Mouse (Mus musculus) MEL (cell line): ENCODE data around the gene 4930503B20Rik. TPM values are rescaled to one million over a fixed set of nuclear protein-coding genes. Genes with fewer than 3 reads are reported as not detected.

Source experiments
- DNase-seq: peaks from one replicate; pipeline ENCODE4 v3.0.0; 2011; ENCODE audit warnings: low read depth, low spot score
- H3K27ac ChIP-seq: 2 replicates; pipeline ENCODE4 v1.5.1; 2012; ENCODE audit warnings: low read depth, mild to moderate bottlenecking, control low read depth, low read length, moderate library complexity; ENCODE audit not compliant: control insufficient read depth
- H3K27me3 ChIP-seq, 2 experiments: fragments of 150-350 bp in 1 of 2; sonication (generic) in 1 of 2; 2 replicates each; pipeline ENCODE4 v1.6.1; 2012; ENCODE audit warnings: low read length in 2 of 2, mild to moderate bottlenecking in 2 of 2, improper control_type of control experiment in 1 of 2, moderate library complexity in 1 of 2; ENCODE audit not compliant: insufficient read depth in 2 of 2, control insufficient read depth in 1 of 2
- H3K36me3 ChIP-seq, 2 experiments: 2 replicates each; pipeline ENCODE4 v1.6.1; 2012 to 2014; ENCODE audit warnings: low read length in 2 of 2, improper control_type of control experiment in 1 of 2, inconsistent platforms in 1 of 2, mild to moderate bottlenecking in 1 of 2; ENCODE audit not compliant: insufficient read depth in 2 of 2, control insufficient read depth in 1 of 2
- H3K4me1 ChIP-seq, 2 experiments: fragments of 150-350 bp in 1 of 2; sonication (generic) in 1 of 2; 2 replicates each; pipeline ENCODE4 v1.6.1; 2012; ENCODE audit warnings: low read length in 2 of 2, improper control_type of control experiment in 1 of 2, mild to moderate bottlenecking in 1 of 2; ENCODE audit not compliant: insufficient read depth in 2 of 2, control insufficient read depth in 1 of 2
- H3K4me3 ChIP-seq, 2 experiments: fragments of 150-350 bp in 1 of 2; sonication (generic) in 1 of 2; 2 replicates each; pipeline ENCODE4 v1.5.1; 2012; ENCODE audit warnings: low read depth in 2 of 2, low read length in 2 of 2, mild to moderate bottlenecking in 2 of 2, moderate library complexity in 2 of 2, control low read depth in 1 of 2, improper control_type of control experiment in 1 of 2; ENCODE audit not compliant: control insufficient read depth in 1 of 2, insufficient read depth in 1 of 2
- H3K79me2 ChIP-seq: 2 replicates; pipeline ENCODE4 v1.6.1; 2012; ENCODE audit warnings: mild to moderate bottlenecking, low read length, moderate library complexity; ENCODE audit not compliant: control insufficient read depth, poor library complexity, insufficient read depth
- H3K9ac ChIP-seq: 2 replicates; pipeline ENCODE4 v1.6.1; 2012; ENCODE audit warnings: low read depth, mild to moderate bottlenecking, control low read depth, low read length, moderate library complexity; ENCODE audit not compliant: control insufficient read depth, poor library complexity, severe bottlenecking
- H3K9me3 ChIP-seq: fragments of 150-350 bp; sonication (generic); replicated peaks from 2 replicates; pipeline ENCODE4 v1.6.1; 2012; ENCODE audit warnings: mild to moderate bottlenecking, low read length, improper control_type of control experiment, moderate library complexity; ENCODE audit not compliant: insufficient read depth
- BHLHE40 ChIP-seq: IDR thresholded peaks from 2 replicates; pipeline ENCODE4 v1.6.1; 2012; ENCODE audit warnings: low read depth, mild to moderate bottlenecking, inconsistent platforms, low read length, improper control_type of control experiment, borderline replicate concordance
- CTCF ChIP-seq, 3 experiments: IDR thresholded peaks in 2 of 3; conservative IDR thresholded peaks in 1 of 3; 2 replicates each; pipeline ENCODE4 v1.5.1; 2011 to 2012; ENCODE audit warnings: low read length in 3 of 3, low read depth in 2 of 3, mild to moderate bottlenecking in 2 of 3, improper control_type of control experiment in 1 of 3, inconsistent platforms in 1 of 3, mixed read lengths in 1 of 3, moderate library complexity in 1 of 3; ENCODE audit not compliant: control insufficient read depth in 1 of 3, insufficient read depth in 1 of 3, poor library complexity in 1 of 3, severe bottlenecking in 1 of 3
- E2F4 ChIP-seq: IDR thresholded peaks from 2 replicates; pipeline ENCODE4 v1.6.1; 2011; ENCODE audit warnings: low read depth, low read length, improper control_type of control experiment, borderline replicate concordance
- HCFC1 ChIP-seq: IDR thresholded peaks from 2 replicates; pipeline ENCODE4 v1.6.1; 2012; ENCODE audit warnings: low read depth, mild to moderate bottlenecking, inconsistent platforms, low read length, improper control_type of control experiment, moderate library complexity
- MAX ChIP-seq: IDR thresholded peaks from 2 replicates; pipeline ENCODE4 v1.6.1; 2011; ENCODE audit warnings: low read length, improper control_type of control experiment
- MXI1 ChIP-seq: IDR thresholded peaks from 2 replicates; pipeline ENCODE4 v1.6.1; 2011; ENCODE audit warnings: mild to moderate bottlenecking, low read depth, low read length, improper control_type of control experiment
- MYC ChIP-seq: IDR thresholded peaks from 2 replicates; pipeline ENCODE4 v1.6.1; 2011; ENCODE audit warnings: low read depth, mild to moderate bottlenecking, low read length, improper control_type of control experiment, moderate library complexity
- NRF1 ChIP-seq: IDR thresholded peaks from 2 replicates; pipeline ENCODE4 v1.6.1; 2014; ENCODE audit warnings: low read depth, mild to moderate bottlenecking, inconsistent platforms, low read length, improper control_type of control experiment, moderate library complexity; ENCODE audit not compliant: poor library complexity, insufficient read depth, severe bottlenecking
- POLR2A ChIP-seq, 2 experiments: IDR thresholded peaks; 2 replicates each; pipeline ENCODE4 v1.6.1; 2011 to 2012; ENCODE audit warnings: low read length in 2 of 2, mild to moderate bottlenecking in 2 of 2, control low read depth in 1 of 2, improper control_type of control experiment in 1 of 2, low read depth in 1 of 2, moderate library complexity in 1 of 2; ENCODE audit not compliant: control insufficient read depth in 1 of 2, insufficient read depth in 1 of 2, poor library complexity in 1 of 2
- POLR2AphosphoS5 ChIP-seq: IDR thresholded peaks from 2 replicates; pipeline ENCODE4 v1.6.1; 2012; ENCODE audit warnings: low read depth, borderline replicate concordance, mild to moderate bottlenecking, inconsistent platforms, low read length, moderate library complexity, mixed read lengths
- RAD21 ChIP-seq: IDR thresholded peaks from 2 replicates; pipeline ENCODE4 v1.6.1; 2011; ENCODE audit warnings: mild to moderate bottlenecking, low read depth, low read length, improper control_type of control experiment
- SIN3A ChIP-seq: IDR thresholded peaks from 2 replicates; pipeline ENCODE4 v1.6.1; 2012; ENCODE audit warnings: low read length, improper control_type of control experiment, inconsistent platforms
- SMC3 ChIP-seq: IDR thresholded peaks from 2 replicates; pipeline ENCODE4 v1.6.1; 2011; ENCODE audit warnings: low read depth, low read length, improper control_type of control experiment
- TBP ChIP-seq: IDR thresholded peaks from 2 replicates; pipeline ENCODE4 v1.8.0; 2011; ENCODE audit warnings: low read depth, low read length, improper control_type of control experiment
- UBTF ChIP-seq: IDR thresholded peaks from 2 replicates; pipeline ENCODE4 v1.6.1; 2012; ENCODE audit warnings: low read depth, mild to moderate bottlenecking, inconsistent platforms, low read length, improper control_type of control experiment, moderate library complexity, borderline replicate concordance; ENCODE audit not compliant: insufficient read depth
- USF1 ChIP-seq: IDR thresholded peaks from 2 replicates; pipeline ENCODE4 v1.6.1; 2014; ENCODE audit warnings: low read depth, mild to moderate bottlenecking, inconsistent platforms, low read length, improper control_type of control experiment, moderate library complexity
- ZC3H11A ChIP-seq: IDR thresholded peaks from 2 replicates; pipeline ENCODE4 v1.6.1; 2012; ENCODE audit warnings: low read depth, mild to moderate bottlenecking, inconsistent platforms, low read length, improper control_type of control experiment
- ZKSCAN1 ChIP-seq: IDR thresholded peaks from 2 replicates; pipeline ENCODE4 v1.6.1; 2012; ENCODE audit warnings: low read depth, mild to moderate bottlenecking, inconsistent platforms, low read length, improper control_type of control experiment, moderate library complexity
- ZNF384 ChIP-seq: IDR thresholded peaks from 2 replicates; pipeline ENCODE4 v1.6.1; 2012; ENCODE audit warnings: low read depth, mild to moderate bottlenecking, inconsistent platforms, low read length, improper control_type of control experiment
- polyA plus RNA-seq, 2 experiments: library from polyadenylated mRNA; stranded (reverse) in 1 of 2; unstranded in 1 of 2; fragments of >175 nt in 1 of 2; fragments of >200 nt in 1 of 2; gene quantifications; 2 replicates each; pipeline versions ENCODE4 v1.2.1 to v1.2.4; 2012; ENCODE audit warnings: low replicate concordance in 2 of 2, low read depth in 1 of 2; ENCODE audit not compliant: insufficient read length in 2 of 2, insufficient read depth in 1 of 2, missing spikeins in 1 of 2
- total RNA-seq: library from RNA; depleted of rRNA; stranded (reverse); fragments of 300-350 nt; gene quantifications from 2 replicates; pipeline ENCODE4 v1.2.3, GENCODE M21; 2012

The 4930503B20Rik gene
- total and polyA plus RNA-seq, 3 experiments, result 0.08 TPM; not detected in 2

DNA sequence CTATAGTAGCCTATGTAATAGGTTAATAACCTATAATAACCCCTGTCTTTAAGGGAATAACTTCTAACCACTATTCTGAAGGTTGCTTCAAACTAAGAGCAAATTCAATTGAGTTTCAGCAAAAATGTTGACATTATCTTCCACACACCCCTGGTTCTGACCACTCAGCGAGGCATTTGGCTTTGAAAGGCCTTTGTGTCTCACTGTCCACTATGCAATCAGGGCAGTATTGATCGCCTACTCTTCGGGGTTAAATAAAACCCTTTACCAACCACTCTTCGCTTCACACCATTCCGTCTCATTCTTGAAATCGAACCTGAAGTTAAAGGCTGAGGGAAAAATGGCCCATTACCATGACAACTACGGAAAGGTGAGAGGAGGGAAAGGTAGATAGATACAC lies 54.3 kb downstream of the 4930503B20Rik start:
- no peak for TF ChIP-seq ZKSCAN1
- no peak for TF ChIP-seq UBTF
- no peak for TF ChIP-seq ZC3H11A
- TF ChIP-seq MYC, result no peak
- no peak for TF ChIP-seq ZNF384
- TF ChIP-seq TBP, result no peak
- Histone ChIP-seq H3K79me2 (no peaks in the 10 kb centered on the region), H3K4me1 (no peaks in the 10 kb centered on the region), H3K27me3 (peaks cover 0 to 2% of the 10 kb centered on the region in 2 experiments; a peak in 1 of 4 replicates), H3K9me3 (no peaks in the 10 kb centered on the region), H3K36me3 (no peaks in the 10 kb centered on the region), H3K9ac (no peak overlapping the region), H3K27ac (no peak overlapping the region), H3K4me3 (no peak overlapping the region)
- no peak for DNase-seq

DNA sequence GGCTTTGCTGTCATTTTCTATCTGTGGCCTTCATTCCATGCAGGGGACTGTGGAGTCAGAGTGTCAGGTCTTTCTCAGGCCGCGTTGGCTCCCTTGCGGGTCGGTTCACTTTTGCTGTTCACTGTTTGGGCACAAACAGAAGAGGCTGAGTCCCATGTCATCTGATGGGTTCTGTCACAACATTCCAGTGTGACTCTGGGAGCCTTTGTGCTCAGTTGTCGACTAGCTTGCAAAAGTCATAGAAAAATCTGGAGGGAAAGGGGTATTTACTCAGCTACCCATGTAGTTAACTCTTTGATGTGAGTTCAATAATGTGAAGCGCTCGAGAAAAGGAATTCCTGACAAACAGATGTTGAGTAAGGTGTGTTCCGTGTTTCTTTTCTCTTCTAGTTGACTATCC lies 54.7 kb downstream of the 4930503B20Rik start:
- no peak overlapping the region for H3K27ac ChIP-seq
- H3K9me3 ChIP-seq, result no peaks in the 10 kb centered on the region
- no peaks in the 10 kb centered on the region for H3K79me2 ChIP-seq
- peaks cover 0 to 2% of the 10 kb centered on the region in 2 experiments; a peak in 1 of 4 replicates for H3K27me3 ChIP-seq
- H3K36me3 ChIP-seq, result no peaks in the 10 kb centered on the region
- DNase-seq, result no peak
- no peak overlapping the region for H3K9ac ChIP-seq
- H3K4me1 ChIP-seq, result no peaks in the 10 kb centered on the region
- H3K4me3 ChIP-seq, result no peak overlapping the region
- TF ChIP-seq MAX, result no peak
- TF ChIP-seq ZKSCAN1, result no peak
- TF ChIP-seq MYC, result no peak
- no peak for TF ChIP-seq BHLHE40
- TF ChIP-seq TBP, result no peak
- TF ChIP-seq SMC3, result no peak
- TF ChIP-seq E2F4, result no peak
- no peak for TF ChIP-seq CTCF (IDR thresholded peaks at IDR 0.05 in 2 of 3, conservative IDR thresholded peaks at IDR 0.05 in 1 of 3; ENCODE audit: control insufficient read depth in 1 of 3, insufficient read depth in 1 of 3, low read depth in 2 of 3, low read length in 3 of 3, poor library complexity in 1 of 3, severe bottlenecking in 1 of 3)
- no peak for TF ChIP-seq SIN3A
- TF ChIP-seq POLR2AphosphoS5, result no peak
- TF ChIP-seq RAD21, result no peak
- no peak for TF ChIP-seq USF1
- TF ChIP-seq HCFC1, result no peak
- TF ChIP-seq MXI1, result no peak
- TF ChIP-seq POLR2A (IDR thresholded peaks at IDR 0.05; ENCODE audit: control insufficient read depth in 1 of 2, insufficient read depth in 1 of 2, low read depth in 1 of 2, low read length in 2 of 2, poor library complexity in 1 of 2), result no peak
- no peak for TF ChIP-seq NRF1
